Mouse (Mus musculus) bone marrow macrophage, adult 2 months (primary cell): ENCODE measurements at regions not wholly inside any gene's neighbourhood (a gene's known extent, or its start where the extent isn't known, plus 50 kb on each side); places are given as distances from the start of the nearest gene placed in this dataset.

Experiments
- CTCF ChIP-seq: IDR thresholded peaks from 2 replicates; pipeline ENCODE4 v1.5.1; 2012; ENCODE audit warnings: low read depth, mild to moderate bottlenecking, low read length, moderate library complexity
- POLR2A ChIP-seq: IDR thresholded peaks from 2 replicates; pipeline ENCODE4 v1.6.1; 2012; ENCODE audit warnings: mild to moderate bottlenecking, low read depth, low read length, borderline replicate concordance

DNA sequence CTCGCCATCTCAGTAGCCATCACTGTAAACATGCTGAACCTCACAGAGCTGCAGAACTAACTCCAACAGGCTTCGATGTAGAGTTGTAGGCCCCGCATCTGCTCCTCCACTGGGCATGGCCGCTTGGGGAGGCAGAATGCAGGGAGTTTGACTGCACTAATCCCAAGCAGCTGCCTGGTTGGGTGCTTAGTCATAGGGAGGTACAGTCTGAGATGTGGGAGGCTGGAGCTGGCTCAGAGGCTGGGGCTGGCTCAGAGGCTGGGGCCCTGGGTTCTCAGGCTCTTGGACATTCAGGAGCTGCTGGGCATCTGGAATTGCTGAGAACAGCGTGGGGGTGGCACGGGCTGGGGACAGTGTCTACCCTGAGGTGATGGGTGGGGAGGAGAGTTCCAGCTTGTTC is 143.6 kb upstream of the Pdzrn3 start:
- no peak for TF ChIP-seq POLR2A
- TF ChIP-seq CTCF, result no peak
